8 mouse cellular contexts compared by ENCODE assay signal in the genomic region with DNA sequence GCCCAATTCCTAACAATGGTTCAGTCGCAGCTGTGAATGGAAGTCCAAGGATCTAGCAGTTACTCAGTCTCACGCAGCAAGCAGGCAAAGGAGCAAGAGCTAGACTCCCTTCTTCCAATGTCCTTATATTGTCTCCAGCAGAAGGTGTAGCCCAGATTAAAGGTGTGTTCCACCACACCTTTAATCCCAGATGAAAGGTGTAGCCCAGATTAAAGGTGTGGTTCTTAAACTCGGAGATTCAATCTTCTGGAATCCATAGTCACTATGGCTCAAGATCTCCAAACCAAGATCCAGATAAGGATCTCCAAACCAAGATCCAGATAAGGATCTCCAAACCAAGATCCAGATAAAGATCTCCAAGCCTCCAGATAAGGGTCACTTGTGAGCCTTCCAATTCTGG. TPM values are rescaled to one million over a fixed set of nuclear protein-coding genes. Genes with fewer than 3 reads are reported as not detected.
DNase-seq lines count a peak whose midpoint lies in the region; ATAC-seq and TF ChIP-seq lines count a peak whose summit lies in the region.
"Not testable (repeated sequence)": the region's sequence is repeated elsewhere in the genome, so short reads cannot be mapped to it uniquely, and the experiment has no call there.

A gene (minus strand): TSS at position 101 of the 400 bp plus-strand sequence.

- H3K79me2 ChIP-seq in CH12.LX (replicated peaks; ENCODE audit: control insufficient read depth, extremely low read depth, insufficient read depth, poor library complexity, severe bottlenecking) = not testable (repeated sequence)

- ATAC-seq in forebrain, embryonic 15.5 days (replicated peaks); intestine, postnatal 0 days; liver, postnatal 0 days; monocyte, adult 5-6 weeks (replicated peaks; ENCODE audit: insufficient number of reproducible peaks, low FRiP score, low TSS enrichment, poor library complexity, severe bottlenecking): not testable (repeated sequence)

- not testable (repeated sequence) for H3K27me3 ChIP-seq in CH12.LX (replicated peaks); forebrain, embryonic 15.5 days; intestine, postnatal 0 days (replicated peaks; ENCODE audit: control insufficient read depth, insufficient read depth, low read length); liver, postnatal 0 days (ENCODE audit: insufficient read depth, low read length)

- not testable (repeated sequence) for H3K27ac ChIP-seq in CH12.LX (ENCODE audit: insufficient read depth, low read depth); forebrain, embryonic 15.5 days (replicated peaks); intestine, postnatal 0 days (ENCODE audit: low read depth, low read length); liver, postnatal 0 days (ENCODE audit: low read depth)

- H3K4me1 ChIP-seq in CH12.LX (ENCODE audit: control insufficient read depth in 1 of 2, insufficient read depth in 2 of 2); forebrain, embryonic 15.5 days; intestine, postnatal 0 days (replicated peaks; ENCODE audit: control insufficient read depth, insufficient read depth, low read length); liver, postnatal 0 days (ENCODE audit: insufficient read depth): not testable (repeated sequence)

- not testable (repeated sequence) for H3K36me3 ChIP-seq in CH12.LX (replicated peaks in 1 of 2; ENCODE audit: control insufficient read depth in 1 of 2, insufficient read depth in 1 of 2, low read length in 1 of 2); forebrain, embryonic 15.5 days; intestine, postnatal 0 days (ENCODE audit: control insufficient read depth, insufficient read depth); liver, postnatal 0 days (replicated peaks; ENCODE audit: insufficient read depth, low read length)

- H3K4me3 ChIP-seq in CH12.LX (replicated peaks in 1 of 3; ENCODE audit: low read depth in 2 of 3, low read length in 2 of 3, poor library complexity in 1 of 3); forebrain, embryonic 15.5 days; intestine, postnatal 0 days (ENCODE audit: low read depth, low read length); liver, postnatal 0 days (ENCODE audit: low read depth, low read length): not testable (repeated sequence)

- not testable (repeated sequence) for TF ChIP-seq POLR2A in CH12.LX (IDR thresholded peaks at IDR 0.05; ENCODE audit: low read depth, low read length); brain, embryonic 14.5 days (IDR thresholded peaks at IDR 0.05; ENCODE audit: borderline replicate concordance, extremely low read depth, insufficient read depth, insufficient read length, poor library complexity, severe bottlenecking)

- dilution Hi-C loops in CH12.LX (cut with MboI; ENCODE audit: extremely low pct_ligation_motif_present, extremely low pct_unique_long_range_greater_than_20kb, low sequenced_read_pairs) = not testable (repeated sequence)

- TF ChIP-seq RAD21 in CH12.LX (IDR thresholded peaks at IDR 0.05; ENCODE audit: low read depth, low read length) = not testable (repeated sequence)

- TF ChIP-seq EP300 in CH12.LX (IDR thresholded peaks at IDR 0.05; ENCODE audit: low read length); liver, postnatal 0 days (IDR thresholded peaks at IDR 0.05; ENCODE audit: low read depth): not testable (repeated sequence)

- DNase-seq in CH12.LX (ENCODE audit: extremely low read depth); brain, embryonic 14.5 days (ENCODE audit: low read depth); heart, postnatal 10 days; left cerebral cortex, postnatal 10 days (ENCODE audit: extremely low spot score in 1 of 2, low spot score in 2 of 2); liver, postnatal 0 days: not testable (repeated sequence)

- H3K9me3 ChIP-seq in CH12.LX (replicated peaks; ENCODE audit: low read length); forebrain, embryonic 15.5 days; intestine, postnatal 0 days (ENCODE audit: control insufficient read depth); liver, postnatal 0 days (ENCODE audit: low read length): not testable (repeated sequence)

- not testable (repeated sequence) for H3K9ac ChIP-seq in CH12.LX (ENCODE audit: insufficient read depth, low read depth); forebrain, embryonic 15.5 days (replicated peaks); intestine, postnatal 0 days (ENCODE audit: low read depth, low read length); liver, postnatal 0 days (replicated peaks)

- not testable (repeated sequence) for TF ChIP-seq CTCF in CH12.LX (conservative IDR thresholded peaks at IDR 0.05 in 1 of 2, IDR thresholded peaks at IDR 0.05 in 1 of 2; ENCODE audit: low read depth in 2 of 2, low read length in 2 of 2); brain, embryonic 14.5 days (IDR thresholded peaks at IDR 0.05; ENCODE audit: borderline replicate concordance, extremely low read depth, insufficient read depth, insufficient read length); intestine, postnatal 0 days (IDR thresholded peaks at IDR 0.05; ENCODE audit: low read depth); liver, postnatal 0 days (IDR thresholded peaks at IDR 0.05; ENCODE audit: low read depth)

- intact Hi-C loops in heart, postnatal 10 days (cut with DNase I); left cerebral cortex, postnatal 10 days (cut with DNase I): not testable (repeated sequence)

- in situ Hi-C loops in CH12.LX (cut with MboI; ENCODE audit: low pct_ligation_motif_present, low pct_unique_long_range_greater_than_20kb, low sequenced_read_pairs) = not testable (repeated sequence)

- H3K4me2 ChIP-seq in CH12.LX (ENCODE audit: insufficient read depth, low read depth, poor library complexity, severe bottlenecking); forebrain, embryonic 15.5 days (replicated peaks); intestine, postnatal 0 days (replicated peaks; ENCODE audit: low read depth); liver, postnatal 0 days (ENCODE audit: low read depth, low read length): not testable (repeated sequence)

- WGBS in forebrain, embryonic 15.5 days = 90% methylated on average over 2 of the region's 3 CpGs
- 70% methylated on average over 2 of the region's 3 CpGs for WGBS in intestine, postnatal 0 days
- 70% methylated on average over 1 of the region's 3 CpGs for WGBS in liver, postnatal 0 days (ENCODE audit: insufficient replicate concordance)

RNA-seq across cellular contexts. Expression of the gene that starts here (rescaled TPM):
- 28.6 and 32.7 TPM in 2 replicates for total RNA-seq in CH12.LX (2012; rRNA removed)
- total RNA-seq in CH12.LX (2014; rRNA removed) = 82.9 and 89.3 TPM in 2 replicates
- polyA plus RNA-seq in CH12.LX (2012; ENCODE audit: insufficient read length, low read depth) = 42.8 and 43.3 TPM in 2 replicates
- polyA plus RNA-seq in brain, embryonic 14.5 days (2012; rRNA removed) = 11.2 and 12.5 TPM in 2 replicates
- polyA plus RNA-seq in forebrain, embryonic 15.5 days (2015; fragmentation: Nextera tagmentation; extraction: Ambion mirVana) = 22.1 and 23.2 TPM in 2 replicates
- total RNA-seq in heart, postnatal 10 days (2021) = 10 to 100 TPM; 10.0 to 10.6 TPM
- 37.8 and 40.9 TPM in 2 replicates for polyA plus RNA-seq in intestine, postnatal 0 days (2015; fragmentation: Nextera tagmentation; extraction: Ambion mirVana)
- total RNA-seq in left cerebral cortex, postnatal 10 days (2021) = 10 to 100 TPM; 13.0 to 16.3 TPM
- polyA plus RNA-seq in liver, postnatal 0 days (2015; fragmentation: Nextera tagmentation; extraction: Ambion mirVana) = 64.4 and 86.3 TPM in 2 replicates
- 29.9 to 73.9 TPM (median 51.6 TPM) in 3 replicates for total RNA-seq in monocyte, adult 5-6 weeks (2017)
